Mouse (Mus musculus): ENCODE data around the gene Sema3g. TPM values are rescaled to one million over a fixed set of nuclear protein-coding genes. Genes with fewer than 3 reads are reported as not detected.

Sema3g gene
- polyA plus RNA-seq, 1 experiment from 2014 or later = 0.90 TPM

GRCm38 (mm10) chr14:31204844-31205243, 12.8 kb upstream of the Sema3g start:
- no peak for ATAC-seq (ENCODE audit: insufficient read depth, low FRiP score)
- 47% methylated on average over 4 of the region's 4 CpGs for WGBS
- H3K27ac ChIP-seq (ENCODE audit: low read length) = peak overlapping the region; percentile 91; the same call in 1 of the 2 replicates

DNA sequence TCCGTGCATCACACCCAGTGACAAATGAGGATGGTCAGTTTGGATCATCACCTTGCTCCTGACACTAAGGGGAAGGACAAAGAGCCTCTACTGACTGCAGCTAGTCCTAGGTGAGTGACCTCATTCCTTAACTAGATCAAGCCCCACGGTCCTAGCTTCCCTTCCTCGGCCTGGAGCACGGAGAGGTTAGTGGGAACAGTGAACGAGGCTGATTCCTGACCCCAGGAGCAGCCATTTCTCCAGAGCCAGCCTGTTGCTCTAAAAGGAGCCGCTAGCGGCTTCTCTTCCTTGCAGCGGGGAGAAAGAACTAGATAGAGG, 12.5 kb upstream of the Sema3g start:
- H3K4me2 ChIP-seq (ENCODE audit: low read depth, low read length) = peak overlapping the region; percentile 94
- 7% methylated on average over 8 of the region's 8 CpGs for WGBS
- H3K27me3 ChIP-seq (ENCODE audit: control insufficient read depth, insufficient read depth, low read length) = no peaks in the 10 kb centered on the region
- peaks cover 12% of the 10 kb centered on the region for H3K36me3 ChIP-seq (ENCODE audit: control insufficient read depth, insufficient read depth, low read length)
- H3K4me3 ChIP-seq (replicated peaks; ENCODE audit: low read length) = peak overlapping the region; percentile 84
- peak overlapping the region; percentile 94 for H3K9ac ChIP-seq (ENCODE audit: low read length)
- H3K4me1 ChIP-seq (ENCODE audit: control insufficient read depth, insufficient read depth, low read length) = peaks cover 18% of the 10 kb centered on the region
- ATAC-seq (ENCODE audit: insufficient read depth, low FRiP score) = peak; percentile 10; the same call in 1 of the 2 replicates
- peak overlapping the region; percentile 91 for H3K27ac ChIP-seq (ENCODE audit: low read length)
- no peaks in the 10 kb centered on the region for H3K9me3 ChIP-seq (replicated peaks; ENCODE audit: control insufficient read depth, low read length)

More at GRCm38 (mm10) chr14:31204844-31205243, 12.8 kb upstream of the Sema3g start:
- Histone ChIP-seq H3K9ac (ENCODE audit: low read length) (peak overlapping the region; percentile 94), H3K27me3 (ENCODE audit: control insufficient read depth, insufficient read depth, low read length) (no peaks in the 10 kb centered on the region), H3K36me3 (ENCODE audit: control insufficient read depth, insufficient read depth, low read length) (peaks cover 12% of the 10 kb centered on the region), H3K9me3 (replicated peaks; ENCODE audit: control insufficient read depth, low read length) (no peaks in the 10 kb centered on the region), H3K4me2 (ENCODE audit: low read depth, low read length) (peak overlapping the region; percentile 94), H3K4me1 (ENCODE audit: control insufficient read depth, insufficient read depth, low read length) (peaks cover 18% of the 10 kb centered on the region), H3K4me3 (replicated peaks; ENCODE audit: low read length) (peak overlapping the region; percentile 84)

DNA sequence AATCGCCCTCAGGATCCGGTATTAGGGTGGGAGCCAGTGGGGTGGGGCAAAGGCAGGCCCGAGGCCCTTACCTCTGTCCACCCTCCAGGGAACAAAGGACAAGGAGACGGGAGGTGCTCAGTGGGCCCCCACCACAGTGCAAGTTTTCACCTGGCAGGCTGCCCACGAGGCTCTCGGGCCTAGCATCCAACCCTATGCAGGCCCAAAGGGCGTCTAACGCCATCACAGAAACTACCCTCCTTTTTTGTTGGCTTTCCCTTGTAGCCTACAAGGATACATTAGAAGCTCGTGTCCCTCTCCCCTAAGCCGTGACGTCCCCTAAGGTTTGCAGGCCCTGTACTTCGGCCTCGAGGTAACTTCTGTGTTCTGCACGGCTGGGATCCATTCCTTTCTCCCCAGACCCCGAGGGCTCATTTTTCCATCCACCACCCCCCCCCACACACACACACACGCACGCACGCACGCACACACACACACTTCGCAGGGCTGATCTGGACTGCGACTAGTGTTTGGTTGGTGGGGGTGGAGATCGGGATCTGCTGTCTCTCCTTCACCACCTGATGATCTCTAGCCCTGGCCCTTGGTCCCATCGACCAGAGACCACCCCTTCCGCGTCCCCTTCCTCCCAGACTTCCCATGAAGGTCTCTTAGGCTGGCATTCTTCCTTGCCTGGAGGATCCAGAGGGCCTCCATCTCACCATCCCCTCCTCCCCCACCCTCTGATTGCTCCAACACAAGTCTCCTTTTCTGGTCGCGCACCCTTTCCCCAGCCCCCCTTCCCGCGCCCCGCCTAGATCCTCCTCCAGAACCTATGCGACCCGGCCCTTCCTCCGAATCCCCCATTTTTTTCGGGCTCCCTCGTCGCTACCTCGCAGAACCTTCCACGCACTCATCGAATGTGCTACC, 11.8 kb upstream of the Sema3g start:
- WGBS = under 1% methylated on average over 39 of the region's 39 CpGs
- Histone ChIP-seq H3K27ac (ENCODE audit: low read length) (peak overlapping the region; percentile 91), H3K4me1 (ENCODE audit: control insufficient read depth, insufficient read depth, low read length) (peaks cover 18% of the 10 kb centered on the region), H3K4me2 (ENCODE audit: low read depth, low read length) (peak overlapping the region; percentile 94), H3K9me3 (replicated peaks; ENCODE audit: control insufficient read depth, low read length) (no peaks in the 10 kb centered on the region), H3K9ac (ENCODE audit: low read length) (peak overlapping the region; percentile 94), H3K36me3 (ENCODE audit: control insufficient read depth, insufficient read depth, low read length) (peaks cover 12% of the 10 kb centered on the region), H3K4me3 (replicated peaks; ENCODE audit: low read length) (peak overlapping the region; percentile 84), H3K27me3 (ENCODE audit: control insufficient read depth, insufficient read depth, low read length) (no peaks in the 10 kb centered on the region)
- ATAC-seq (ENCODE audit: insufficient read depth, low FRiP score) = peak; percentile 57

GRCm38 (mm10) chr14:31206472-31206981, 11.1 kb upstream of the Sema3g start:
- H3K9me3 ChIP-seq (replicated peaks; ENCODE audit: control insufficient read depth, low read length) = no peaks in the 10 kb centered on the region
- peak overlapping the region; percentile 84 for H3K4me3 ChIP-seq (replicated peaks; ENCODE audit: low read length)
- H3K9ac ChIP-seq (ENCODE audit: low read length) = peak overlapping the region; percentile 94
- peaks cover 18% of the 10 kb centered on the region for H3K4me1 ChIP-seq (ENCODE audit: control insufficient read depth, insufficient read depth, low read length)
- peak overlapping the region; percentile 91 for H3K27ac ChIP-seq (ENCODE audit: low read length)
- H3K4me2 ChIP-seq (ENCODE audit: low read depth, low read length) = peak overlapping the region; percentile 94
- H3K36me3 ChIP-seq (ENCODE audit: control insufficient read depth, insufficient read depth, low read length) = peaks cover 9% of the 10 kb centered on the region
- peak; percentile 82 for ATAC-seq (ENCODE audit: insufficient read depth, low FRiP score)
- WGBS = 0% methylated on average over 44 of the region's 48 CpGs
- H3K27me3 ChIP-seq (ENCODE audit: control insufficient read depth, insufficient read depth, low read length) = no peaks in the 10 kb centered on the region

DNA sequence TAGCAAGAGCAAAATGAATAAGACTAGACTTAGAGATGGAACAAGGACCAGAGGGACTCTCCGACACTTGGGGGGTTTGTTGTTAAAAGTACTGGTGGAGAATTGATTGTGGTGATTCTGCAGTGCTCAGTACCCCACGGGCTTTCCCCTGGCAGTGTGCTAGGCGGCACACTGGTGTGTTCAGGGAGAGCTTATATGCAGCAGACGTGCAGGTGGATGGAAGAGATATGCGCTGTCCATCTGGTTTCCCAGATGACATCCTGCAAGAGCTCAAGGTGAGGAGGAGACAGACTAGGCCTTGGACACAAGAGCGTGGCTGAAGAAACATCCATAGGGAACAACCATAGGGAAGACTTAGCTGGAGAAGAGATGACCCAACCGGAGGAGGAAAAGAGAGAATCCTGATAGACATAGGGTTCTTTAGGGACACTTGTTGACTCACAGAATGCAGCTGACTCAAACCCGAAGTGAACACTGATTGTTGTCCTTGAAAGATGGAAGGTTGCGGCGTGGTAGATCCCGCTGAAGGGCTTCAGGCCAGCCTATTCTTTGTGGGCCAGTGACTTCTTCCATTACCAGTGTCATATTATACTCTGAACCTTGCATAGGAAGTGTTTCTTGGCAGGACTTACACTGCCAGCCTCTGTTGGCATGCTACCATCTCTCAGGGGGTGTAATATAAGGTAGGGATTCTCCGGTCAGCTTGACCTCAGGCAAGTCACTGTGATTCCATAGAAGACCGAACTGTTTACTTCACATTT, 10.4 kb upstream of the Sema3g start:
- peak overlapping the region; percentile 94 for H3K9ac ChIP-seq (ENCODE audit: low read length)
- H3K36me3 ChIP-seq (ENCODE audit: control insufficient read depth, insufficient read depth, low read length) = peaks cover 6% of the 10 kb centered on the region; the same call in 1 of the 2 replicates
- peak overlapping the region; percentile 67; the same call in 1 of the 2 replicates for H3K27ac ChIP-seq (ENCODE audit: low read length)
- no peaks in the 10 kb centered on the region for H3K9me3 ChIP-seq (replicated peaks; ENCODE audit: control insufficient read depth, low read length)
- H3K4me3 ChIP-seq (replicated peaks; ENCODE audit: low read length) = peak overlapping the region; percentile 84
- peaks cover 18% of the 10 kb centered on the region for H3K4me1 ChIP-seq (ENCODE audit: control insufficient read depth, insufficient read depth, low read length)
- WGBS = 77% methylated on average over 13 of the region's 13 CpGs
- ATAC-seq (ENCODE audit: insufficient read depth, low FRiP score) = no peak
- H3K27me3 ChIP-seq (ENCODE audit: control insufficient read depth, insufficient read depth, low read length) = no peaks in the 10 kb centered on the region
- H3K4me2 ChIP-seq (ENCODE audit: low read depth, low read length) = peak overlapping the region; percentile 94

DNA sequence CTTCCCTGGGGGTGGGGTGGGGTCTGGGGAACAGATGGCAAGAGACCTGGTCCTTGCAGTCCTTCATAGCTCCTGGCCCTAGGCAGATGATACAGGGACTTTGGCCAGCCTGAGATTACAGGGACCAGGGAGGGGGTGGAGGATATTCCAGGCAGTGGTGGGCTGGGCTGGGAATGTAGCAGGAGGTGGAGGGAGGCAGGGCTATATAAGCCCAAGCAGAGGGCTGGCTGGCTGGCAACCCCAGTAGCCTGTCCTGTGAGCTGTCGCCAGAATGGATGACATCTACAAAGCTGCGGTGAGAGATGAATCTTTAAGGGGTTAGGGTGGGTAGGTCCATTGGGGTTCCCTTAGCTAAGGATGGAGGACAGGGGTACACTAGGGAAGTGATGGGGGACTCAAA, 9.6 kb upstream of the Sema3g start, which contains the start of gene Tnnc1:
TSS of gene Tnnc1 (plus strand) at position 229 of the 400 bp plus-strand sequence.
- Histone ChIP-seq H3K27me3 (ENCODE audit: control insufficient read depth, insufficient read depth, low read length) (no peaks in the 10 kb centered on the region), H3K9ac (ENCODE audit: low read length) (peak within 1 kb of the TSS; percentile 94), H3K4me1 (ENCODE audit: control insufficient read depth, insufficient read depth, low read length) (peaks cover 18% of the 10 kb centered on the region), H3K4me3 (replicated peaks; ENCODE audit: low read length) (peak within 1 kb of the TSS; percentile 84; the same call in 1 of the 2 replicates), H3K9me3 (replicated peaks; ENCODE audit: control insufficient read depth, low read length) (no peaks in the 10 kb centered on the region), H3K36me3 (ENCODE audit: control insufficient read depth, insufficient read depth, low read length) (0 out of 2 replicates have a peak, but pooled peaks cover 3% of the 10 kb centered on the region), H3K4me2 (ENCODE audit: low read depth, low read length) (peak within 1 kb of the TSS; percentile 94), H3K27ac (ENCODE audit: low read length) (no peak within 1 kb of the TSS)
- ATAC-seq (ENCODE audit: insufficient read depth, low FRiP score) = no peak
- WGBS = 63% methylated on average over 2 of the region's 2 CpGs

- H3K9ac ChIP-seq (ENCODE audit: low read length) = no peak overlapping the region
- no peak for ATAC-seq (ENCODE audit: insufficient read depth, low FRiP score)
- H3K36me3 ChIP-seq (ENCODE audit: control insufficient read depth, insufficient read depth, low read length) = no peaks in the 10 kb centered on the region
- peaks cover 18% of the 10 kb centered on the region for H3K4me1 ChIP-seq (ENCODE audit: control insufficient read depth, insufficient read depth, low read length)
- H3K9me3 ChIP-seq (replicated peaks; ENCODE audit: control insufficient read depth, low read length) = no peaks in the 10 kb centered on the region
- H3K4me2 ChIP-seq (ENCODE audit: low read depth, low read length) = no peak overlapping the region
- no peak overlapping the region for H3K27ac ChIP-seq (ENCODE audit: low read length)
- 67% methylated on average over 4 of the region's 4 CpGs for WGBS
- no peak overlapping the region for H3K4me3 ChIP-seq (replicated peaks; ENCODE audit: low read length)
- no peaks in the 10 kb centered on the region for H3K27me3 ChIP-seq (ENCODE audit: control insufficient read depth, insufficient read depth, low read length)
These were observed 8.5 kb upstream of the Sema3g start for GRCm38 (mm10) chr14:31209133-31209557.

DNA sequence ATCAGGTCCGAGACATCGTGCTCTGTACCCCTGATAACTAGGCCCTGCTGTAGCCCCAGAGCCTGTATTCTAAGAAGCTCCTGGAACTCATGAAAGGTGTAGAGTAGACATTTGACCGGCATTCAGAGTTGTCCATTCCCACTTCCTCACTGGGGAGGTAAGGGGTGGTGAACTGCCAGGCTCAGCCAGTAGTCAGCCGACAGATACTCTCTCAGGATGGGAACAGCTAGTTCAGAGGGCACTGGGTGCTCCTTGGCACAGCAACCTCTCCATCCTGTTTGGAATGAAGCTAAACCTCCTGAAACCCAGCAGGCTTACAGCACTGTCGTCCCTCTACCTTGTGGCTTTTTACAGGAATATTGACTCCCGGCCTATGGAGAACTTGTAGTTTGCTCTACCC, 5.8 kb upstream of the Sema3g start:
- Histone ChIP-seq H3K9me3 (replicated peaks; ENCODE audit: control insufficient read depth, low read length) (no peaks in the 10 kb centered on the region), H3K36me3 (ENCODE audit: control insufficient read depth, insufficient read depth, low read length) (no peaks in the 10 kb centered on the region), H3K27ac (ENCODE audit: low read length) (no peak overlapping the region), H3K27me3 (ENCODE audit: control insufficient read depth, insufficient read depth, low read length) (no peaks in the 10 kb centered on the region), H3K4me2 (ENCODE audit: low read depth, low read length) (no peak overlapping the region), H3K4me1 (ENCODE audit: control insufficient read depth, insufficient read depth, low read length) (0 out of 2 replicates have a peak, but pooled peaks cover 7% of the 10 kb centered on the region), H3K9ac (ENCODE audit: low read length) (no peak overlapping the region), H3K4me3 (replicated peaks; ENCODE audit: low read length) (no peak overlapping the region)
- ATAC-seq (ENCODE audit: insufficient read depth, low FRiP score) = no peak
- 86% methylated on average over 6 of the region's 6 CpGs for WGBS
